Mouse (Mus musculus): ENCODE measurements around the gene Ncbp3. TPM values are rescaled to one million over a fixed set of nuclear protein-coding genes. Genes with fewer than 3 reads are reported as not detected.

The Ncbp3 gene
- polyA plus RNA-seq, 1 experiment from 2014 or later = 14.7 TPM

DNA sequence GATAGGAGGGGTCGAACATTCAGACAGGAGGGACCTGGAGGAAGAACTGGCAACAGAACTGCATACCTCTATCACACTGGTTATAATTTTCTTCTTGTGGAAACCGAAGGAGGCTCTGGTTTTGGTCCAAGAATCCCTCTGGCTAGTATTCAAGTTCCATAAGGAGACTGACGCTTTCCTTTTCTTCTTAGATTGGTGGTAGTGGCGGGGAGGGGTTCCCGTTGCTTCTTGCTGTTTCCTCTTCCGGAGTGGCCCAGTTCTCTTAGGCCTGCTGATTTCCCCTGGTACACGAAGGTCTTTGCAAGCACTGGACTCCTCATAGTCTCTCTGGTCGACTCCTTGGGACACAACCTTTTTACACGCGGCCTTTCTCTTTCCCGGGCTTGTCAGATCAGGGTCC, 89.5 kb downstream of the Ncbp3 start:
- H3K4me3 ChIP-seq = peak overlapping the region; percentile 86
- DNase-seq (ENCODE audit: low spot score) = no peak
- peak overlapping the region; percentile 91 for H3K27ac ChIP-seq
- H3K27me3 ChIP-seq (ENCODE audit: low read depth, poor library complexity, severe bottlenecking) = no peaks in the 10 kb centered on the region
- 50% methylated on average over 11 of the region's 11 CpGs for WGBS
- H3K4me1 ChIP-seq = peaks cover 34% of the 10 kb centered on the region
- peaks cover 45% of the 10 kb centered on the region for H3K36me3 ChIP-seq
- H3K9me3 ChIP-seq (replicated peaks) = no peaks in the 10 kb centered on the region

DNA sequence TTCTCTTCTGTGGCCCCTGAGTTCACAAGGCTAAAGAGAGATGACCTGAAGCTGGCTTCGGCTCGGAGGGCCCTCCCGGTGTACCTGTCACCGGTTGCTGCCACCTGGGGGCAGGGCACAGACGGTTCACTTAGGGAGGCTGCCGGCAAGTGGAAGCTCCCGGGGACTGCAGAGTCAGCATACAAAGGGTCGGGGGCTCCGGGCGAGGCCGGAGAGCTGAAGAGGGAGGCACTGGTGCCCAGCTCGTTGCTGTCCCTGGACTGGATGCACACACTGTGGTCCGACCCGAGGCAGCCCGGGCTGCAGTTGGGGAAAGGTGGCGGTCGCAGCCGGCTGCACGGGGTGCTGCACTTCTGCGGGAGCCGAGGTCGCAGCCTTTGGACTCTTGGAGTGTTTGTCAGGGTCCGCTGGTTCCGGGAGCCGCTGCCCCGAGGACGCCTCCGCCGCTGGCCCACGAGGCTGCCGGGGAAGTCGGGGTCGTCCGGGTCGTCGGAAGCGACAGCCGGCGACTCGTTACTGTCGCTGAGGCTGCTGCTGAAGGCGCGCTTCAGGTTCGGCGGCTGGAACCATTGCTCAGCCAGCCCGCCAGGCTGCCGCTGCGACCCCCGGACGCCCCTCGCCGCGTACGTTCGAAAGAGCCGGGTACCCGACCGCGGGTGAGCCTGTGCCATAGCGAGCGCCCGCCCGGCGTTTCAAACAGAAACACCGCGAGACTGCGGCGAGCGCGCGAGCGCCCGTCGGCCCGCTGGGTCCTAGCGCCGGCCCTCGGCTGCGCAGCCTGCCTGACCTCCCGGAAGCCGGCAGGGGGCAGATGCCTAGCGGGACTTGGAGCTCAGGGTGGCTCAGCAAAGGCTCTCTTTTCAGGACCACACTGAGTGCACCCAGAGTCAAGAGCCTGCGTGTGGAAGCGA, 90.3 kb downstream of the Ncbp3 start, which contains the start of gene Haspin:
Gene Haspin, minus strand, starts transcription at position 704 of the 911 bp plus-strand sequence.
- under 1% methylated on average over 84 of the region's 84 CpGs for WGBS
- H3K9me3 ChIP-seq (replicated peaks) = no peaks in the 10 kb centered on the region
- peak within 1 kb of the TSS; percentile 86 for H3K4me3 ChIP-seq
- peak within 1 kb of the TSS; percentile 91 for H3K27ac ChIP-seq
- H3K4me1 ChIP-seq = peaks cover 34% of the 10 kb centered on the region
- peak; percentile 97 for DNase-seq (ENCODE audit: low spot score)
- H3K36me3 ChIP-seq = peaks cover 38% of the 10 kb centered on the region
- H3K27me3 ChIP-seq (ENCODE audit: low read depth, poor library complexity, severe bottlenecking) = no peaks in the 10 kb centered on the region

Other genes starting within 250 kb of the Ncbp3 start
- 1.0 and 1.5 TPM in 2 replicates for gene Atp2a3, start 86.6 kb upstream of the Ncbp3 start, polyA plus RNA-seq (2016; fragmentation: Nextera tagmentation; extraction: Ambion mirVana)
- 0.68 and 0.84 TPM in 2 replicates for gene P2rx1, start 48.7 kb upstream of the Ncbp3 start, polyA plus RNA-seq (2016; fragmentation: Nextera tagmentation; extraction: Ambion mirVana)
- 3.6 and 6.3 TPM in 2 replicates for gene Camkk1, start 28.8 kb upstream of the Ncbp3 start, polyA plus RNA-seq (2016; fragmentation: Nextera tagmentation; extraction: Ambion mirVana)
- 0.48 and 0.58 TPM in 2 replicates for gene Itgae, start 42.8 kb downstream of the Ncbp3 start, polyA plus RNA-seq (2016; fragmentation: Nextera tagmentation; extraction: Ambion mirVana)
- gene Haspin, start 90.5 kb downstream of the Ncbp3 start, polyA plus RNA-seq (2016; fragmentation: Nextera tagmentation; extraction: Ambion mirVana) = 25.5 and 25.7 TPM in 2 replicates
- 0.20 and 0.24 TPM in 2 replicates for gene P2rx5, start 112.6 kb downstream of the Ncbp3 start, polyA plus RNA-seq (2016; fragmentation: Nextera tagmentation; extraction: Ambion mirVana)
- gene Emc6, start 129.3 kb downstream of the Ncbp3 start, polyA plus RNA-seq (2016; fragmentation: Nextera tagmentation; extraction: Ambion mirVana) = 114 and 133 TPM in 2 replicates
- gene Tax1bp3, start 129.3 kb downstream of the Ncbp3 start, polyA plus RNA-seq (2016; fragmentation: Nextera tagmentation; extraction: Ambion mirVana) = 190 and 226 TPM in 2 replicates
- gene Ctns, start 151.3 kb downstream of the Ncbp3 start, polyA plus RNA-seq (2016; fragmentation: Nextera tagmentation; extraction: Ambion mirVana) = 16.7 and 21.0 TPM in 2 replicates
- gene Shpk, start 151.7 kb downstream of the Ncbp3 start, polyA plus RNA-seq (2016; fragmentation: Nextera tagmentation; extraction: Ambion mirVana) = 0.56 and 1.3 TPM in 2 replicates
- gene Trpv1, start 186.5 kb downstream of the Ncbp3 start, polyA plus RNA-seq (2016; fragmentation: Nextera tagmentation; extraction: Ambion mirVana) = 0.26 TPM in 1 of 2 replicates, not detected in the other
- gene Trpv3, start 219.6 kb downstream of the Ncbp3 start, polyA plus RNA-seq (2016; fragmentation: Nextera tagmentation; extraction: Ambion mirVana) = 0.06 TPM in 1 of 2 replicates, not detected in the other